Mouse (Mus musculus) lung, embryonic 16.5 days (tissue): ENCODE results near the gene Shb. TPM values are rescaled to one million over a fixed set of nuclear protein-coding genes. Genes with fewer than 3 reads are reported as not detected.

Source experiments
- ATAC-seq: fragments of 200-750 bp; cut with Nextera tagmentation; 2 replicates; pipeline ENCODE4 v1.8.0; 2017; ENCODE audit warnings: low read depth, mild to moderate bottlenecking, moderate library complexity
- H3K27ac ChIP-seq: fragments of 300-500 bp; sonication (generic); 2 replicates; pipeline ENCODE4 v1.5.1; 2014; ENCODE audit warnings: mild to moderate bottlenecking, control low read depth, low read length
- H3K27me3 ChIP-seq: fragments of 300-500 bp; sonication (generic); 2 replicates; pipeline ENCODE4 v1.6.1; 2014; ENCODE audit warnings: low read depth, low read length, mixed read lengths; ENCODE audit not compliant: control insufficient read depth, insufficient read depth
- H3K36me3 ChIP-seq: fragments of 300-500 bp; sonication (generic); 2 replicates; pipeline ENCODE4 v1.6.1; 2014; ENCODE audit warnings: low read length; ENCODE audit not compliant: control insufficient read depth, insufficient read depth
- H3K4me1 ChIP-seq: fragments of 300-500 bp; sonication (generic); replicated peaks from 2 replicates; pipeline ENCODE4 v1.6.1; 2014; ENCODE audit warnings: low read length, mixed read lengths; ENCODE audit not compliant: control insufficient read depth, insufficient read depth
- H3K4me2 ChIP-seq: fragments of 300-500 bp; sonication (generic); 2 replicates; pipeline ENCODE4 v1.6.1; 2014; ENCODE audit warnings: low read depth, low read length, control low read depth
- H3K4me3 ChIP-seq: fragments of 300-500 bp; sonication (generic); 2 replicates; pipeline ENCODE4 v1.5.1; 2014; ENCODE audit warnings: mild to moderate bottlenecking, low read length, control low read depth
- H3K9ac ChIP-seq: fragments of 300-500 bp; sonication (generic); 2 replicates; pipeline ENCODE4 v1.6.1; 2014; ENCODE audit warnings: low read length, control low read depth
- H3K9me3 ChIP-seq: fragments of 300-500 bp; sonication (generic); 2 replicates; pipeline ENCODE4 v1.6.1; 2016; ENCODE audit warnings: low read length; ENCODE audit not compliant: control insufficient read depth
- WGBS: fragments of 180-500 bp; shearing (Covaris S2); extraction: QIAGEN DNeasy Blood & Tissue Kit; methylation state at CpG from one replicate; pipeline ENCODE4 v1.1.7; 2014; 5-methylcytosine and 5-hydroxymethylcytosine counted together
- polyA plus RNA-seq: library from polyadenylated mRNA; unstranded; fragments of >200 nt; fragmentation: Nextera tagmentation; extraction: Ambion mirVana; gene quantifications from 2 replicates; pipeline ENCODE4 v1.2.1, GENCODE M21; 2015

The Shb gene
- polyA plus RNA-seq, 1 experiment from 2014 or later, result 12.4 TPM

- H3K4me1 ChIP-seq, result peaks cover 41% of the 10 kb centered on the region
- peak overlapping the region; percentile 50 for H3K27ac ChIP-seq
- 31% methylated on average over 3 of the region's 3 CpGs for WGBS
Observed at GRCm38 (mm10) chr4:45420733-45421132, 111.5 kb downstream of the Shb start.

GRCm38 (mm10) chr4:45419051-45419450 is 113.2 kb downstream of the Shb start:
- Histone ChIP-seq H3K4me2 (no peak overlapping the region), H3K27me3 (no peaks in the 10 kb centered on the region), H3K27ac (no peak overlapping the region), H3K9ac (no peak overlapping the region), H3K4me1 (peaks cover 40% of the 10 kb centered on the region), H3K4me3 (no peak overlapping the region), H3K9me3 (no peaks in the 10 kb centered on the region), H3K36me3 (no peaks in the 10 kb centered on the region)
- no peak for ATAC-seq
- WGBS, result 79% methylated on average over 4 of the region's 4 CpGs

More at GRCm38 (mm10) chr4:45420733-45421132, 111.5 kb downstream of the Shb start:
- H3K36me3 ChIP-seq, result no peaks in the 10 kb centered on the region
- H3K27me3 ChIP-seq, result no peaks in the 10 kb centered on the region
- ATAC-seq, result no peak
- H3K4me2 ChIP-seq, result no peak overlapping the region
- H3K4me3 ChIP-seq, result no peak overlapping the region
- no peak overlapping the region for H3K9ac ChIP-seq
- no peaks in the 10 kb centered on the region for H3K9me3 ChIP-seq

DNA sequence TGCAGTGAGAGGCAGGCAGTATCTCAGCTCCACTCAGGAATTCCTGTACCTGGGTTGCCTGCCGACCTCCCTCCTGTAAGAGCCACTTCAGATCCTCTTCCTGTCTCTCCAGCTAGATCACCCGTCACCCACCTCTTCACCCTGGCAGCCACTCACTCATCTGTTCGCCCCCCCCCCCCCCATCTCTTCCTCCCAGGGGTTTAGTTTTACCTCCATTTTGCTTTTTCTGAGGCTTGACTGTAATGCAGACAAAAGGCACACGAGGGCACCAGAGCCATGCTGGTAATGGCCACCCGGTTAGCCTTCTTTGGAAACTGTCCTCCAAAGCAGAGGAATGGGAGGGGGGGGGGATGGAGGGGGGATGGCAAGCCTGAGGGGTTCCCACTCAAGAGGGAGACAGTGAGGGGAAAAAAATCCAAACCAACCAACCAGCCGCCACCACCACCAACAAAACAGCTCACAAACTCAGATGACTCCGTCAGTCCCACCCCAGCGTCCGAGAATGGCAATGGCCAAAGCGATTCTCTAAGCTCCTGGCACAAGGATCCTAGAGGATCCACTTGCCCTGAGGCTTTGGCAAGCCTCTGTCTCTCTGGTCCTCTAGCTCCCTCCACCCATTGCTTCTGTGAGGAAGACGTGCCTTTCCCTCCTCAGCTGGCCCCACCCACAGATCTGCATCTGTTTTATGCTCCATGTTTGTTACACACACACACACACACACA is 113.9 kb downstream of the Shb start:
- no peaks in the 10 kb centered on the region for H3K27me3 ChIP-seq
- peak overlapping the region; percentile 40 for H3K4me2 ChIP-seq

DNA sequence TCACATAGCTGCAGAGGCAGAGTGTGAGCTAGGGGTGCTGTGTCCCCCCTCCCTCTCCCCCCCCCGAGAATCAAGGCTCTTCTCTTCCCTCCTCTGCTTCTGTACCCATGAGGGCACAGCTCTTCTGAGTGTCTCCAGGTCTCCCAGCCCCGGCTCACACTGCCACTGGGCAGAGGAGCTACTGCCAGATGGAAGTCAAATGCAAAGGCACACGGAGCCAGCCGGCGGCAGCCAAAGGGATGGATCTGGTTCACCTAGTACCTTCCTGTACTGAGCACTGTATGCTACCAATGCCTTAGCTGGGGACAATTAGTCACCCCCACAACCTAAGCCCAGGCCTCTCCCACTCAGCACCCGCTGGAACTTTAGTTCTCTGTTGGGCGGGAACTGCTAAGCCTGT is 116.0 kb downstream of the Shb start:
- peaks cover 27% of the 10 kb centered on the region for H3K4me1 ChIP-seq
- 58% methylated on average over 7 of the region's 7 CpGs for WGBS

More for the DNA sequence above, 113.9 kb downstream of the Shb start:
- Histone ChIP-seq H3K9ac (no peak overlapping the region), H3K36me3 (no peaks in the 10 kb centered on the region), H3K4me3 (no peak overlapping the region), H3K9me3 (no peaks in the 10 kb centered on the region), H3K4me1 (peaks cover 33% of the 10 kb centered on the region), H3K27ac (no peak overlapping the region)
- 11% methylated on average over 11 of the region's 11 CpGs for WGBS
- peak; percentile 46; the same call in 1 of the 2 replicates for ATAC-seq

DNA sequence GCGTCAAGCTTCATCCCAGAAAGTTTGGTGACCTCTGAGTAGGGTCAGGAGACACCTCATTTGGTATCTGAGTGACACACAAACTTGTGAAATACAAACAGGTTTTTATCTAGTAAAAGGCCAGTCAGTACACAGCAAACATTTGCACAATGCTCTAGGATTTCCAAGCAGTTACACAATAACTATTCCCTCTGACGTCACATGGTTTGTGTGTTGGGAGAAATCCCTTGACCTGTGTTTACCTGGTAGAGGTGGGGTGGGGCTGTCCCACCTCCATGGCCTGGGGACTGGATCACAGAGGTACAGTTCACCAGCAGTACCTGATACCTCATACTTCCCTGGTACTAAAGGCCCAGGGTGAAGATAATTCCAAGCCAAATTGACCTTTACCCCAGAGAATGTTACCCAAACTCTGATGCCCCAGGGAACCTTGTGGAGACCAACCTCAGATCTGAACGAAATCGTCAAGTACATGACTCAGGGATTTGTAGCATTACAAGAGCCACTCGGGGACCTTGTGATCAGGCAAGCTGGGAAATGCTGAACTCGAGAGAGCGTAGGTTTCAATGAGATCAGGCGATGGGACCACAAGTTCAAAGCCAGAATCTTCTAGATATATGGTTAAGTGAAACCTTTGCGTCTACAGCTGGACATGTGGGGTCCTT is 118.5 kb downstream of the Shb start:
- Histone ChIP-seq H3K27me3 (no peaks in the 10 kb centered on the region), H3K4me2 (no peak overlapping the region), H3K4me3 (no peak overlapping the region), H3K9me3 (no peaks in the 10 kb centered on the region), H3K36me3 (no peaks in the 10 kb centered on the region), H3K9ac (no peak overlapping the region), H3K4me1 (peaks cover 10% of the 10 kb centered on the region), H3K27ac (no peak overlapping the region)
- ATAC-seq, result no peak
- WGBS, result 65% methylated on average over 9 of the region's 9 CpGs

More for the DNA sequence above, 116.0 kb downstream of the Shb start:
- Histone ChIP-seq H3K27me3 (no peaks in the 10 kb centered on the region), H3K27ac (no peak overlapping the region), H3K36me3 (no peaks in the 10 kb centered on the region), H3K4me2 (no peak overlapping the region), H3K4me3 (no peak overlapping the region), H3K9ac (no peak overlapping the region), H3K9me3 (no peaks in the 10 kb centered on the region)
- no peak for ATAC-seq

DNA sequence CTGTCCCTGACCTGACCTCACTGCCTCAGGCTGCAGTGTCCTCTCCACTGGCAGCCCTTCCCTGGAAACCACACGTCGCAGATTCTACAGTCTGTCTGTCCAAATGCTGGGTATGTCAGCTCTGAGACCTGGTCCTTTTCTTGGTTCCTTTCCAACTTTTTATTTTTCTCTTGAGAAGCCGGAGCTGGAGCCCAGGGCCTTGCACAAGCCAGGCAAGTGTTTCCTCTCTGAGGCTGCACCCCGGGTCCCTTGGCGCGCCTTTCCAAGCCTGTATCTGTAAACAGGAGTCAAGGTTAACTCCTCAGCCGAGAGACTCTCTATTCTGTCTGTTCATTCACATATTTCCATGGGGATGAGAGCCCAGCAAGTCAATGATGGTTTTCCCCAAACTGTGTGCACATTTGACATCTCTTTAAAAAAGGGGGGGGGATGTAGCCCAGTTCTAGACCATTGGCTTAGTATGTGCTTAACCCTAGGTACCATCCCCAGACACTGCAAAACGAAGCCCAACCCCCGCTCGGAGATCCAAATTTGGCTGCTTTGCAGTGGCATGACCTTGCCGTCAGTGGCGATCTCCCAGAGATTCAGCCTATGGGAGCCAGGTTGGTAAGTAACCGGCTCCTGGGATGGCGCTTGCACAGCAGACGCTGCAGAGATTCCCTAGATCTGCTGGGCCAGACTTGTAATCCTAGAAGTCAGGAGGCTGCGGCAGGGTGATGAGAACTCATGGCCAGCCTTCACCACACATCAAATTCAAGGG is 119.7 kb downstream of the Shb start:
- no peak for ATAC-seq
- no peaks in the 10 kb centered on the region for H3K9me3 ChIP-seq
- H3K27me3 ChIP-seq, result no peaks in the 10 kb centered on the region
- H3K27ac ChIP-seq, result no peak overlapping the region
- 56% methylated on average over 16 of the region's 16 CpGs for WGBS
- H3K4me3 ChIP-seq, result no peak overlapping the region
- no peak overlapping the region for H3K4me2 ChIP-seq
- no peak overlapping the region for H3K9ac ChIP-seq
- no peaks in the 10 kb centered on the region for H3K36me3 ChIP-seq
- peaks cover 3% of the 10 kb centered on the region for H3K4me1 ChIP-seq

- ATAC-seq, result no peak
- WGBS, result 87% methylated on average over 8 of the region's 8 CpGs
- no peaks in the 10 kb centered on the region for H3K9me3 ChIP-seq
Observed at GRCm38 (mm10) chr4:45411181-45411790, 121.0 kb downstream of the Shb start.

DNA sequence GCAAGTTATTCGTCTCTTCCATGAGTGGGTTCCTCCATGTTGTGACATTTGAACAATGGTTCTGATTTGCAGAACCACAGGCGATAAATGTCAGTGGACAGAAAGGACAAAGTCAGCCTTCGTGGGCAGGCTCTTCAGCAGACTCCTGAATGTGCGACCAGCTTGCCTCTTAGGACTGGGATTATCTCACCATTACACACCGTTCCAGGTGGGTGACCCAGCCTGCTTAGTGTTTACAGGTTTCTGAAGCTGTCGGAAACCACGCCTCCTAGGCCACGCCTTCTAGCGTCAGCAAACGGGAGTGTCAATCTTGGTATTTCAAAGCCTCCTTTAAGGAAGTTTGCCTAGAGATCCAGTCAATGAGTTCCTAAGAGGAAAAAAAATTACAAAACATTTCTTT is 123.0 kb downstream of the Shb start:
- peak; percentile 52 for ATAC-seq
- Histone ChIP-seq H3K9ac (peak overlapping the region; percentile 95), H3K27ac (peak overlapping the region; percentile 95), H3K9me3 (no peaks in the 10 kb centered on the region), H3K27me3 (no peaks in the 10 kb centered on the region), H3K4me1 (peaks cover 13% of the 10 kb centered on the region), H3K36me3 (no peaks in the 10 kb centered on the region; the same call in 1 of the 2 replicates), H3K4me2 (peak overlapping the region; percentile 78), H3K4me3 (peak overlapping the region; percentile 77)
- under 1% methylated on average over 10 of the region's 10 CpGs for WGBS

More at GRCm38 (mm10) chr4:45411181-45411790, 121.0 kb downstream of the Shb start:
- Histone ChIP-seq H3K9ac (no peak overlapping the region), H3K4me1 (peaks cover 14% of the 10 kb centered on the region), H3K27ac (no peak overlapping the region), H3K27me3 (no peaks in the 10 kb centered on the region), H3K4me3 (no peak overlapping the region), H3K36me3 (no peaks in the 10 kb centered on the region), H3K4me2 (no peak overlapping the region)
